Mouse (Mus musculus) lung, postnatal 0 days (tissue): Measurements from ENCODE around the gene Arf1. TPM values are rescaled to one million over a fixed set of nuclear protein-coding genes. Genes with fewer than 3 reads are reported as not detected.

Experiments used
- ATAC-seq: fragments of 200-750 bp; cut with Nextera tagmentation; 2 replicates; pipeline ENCODE4 v1.8.0; 2017; ENCODE audit warnings: moderate library complexity
- DNase-seq: peaks from one replicate; pipeline ENCODE4 v3.0.0-alpha.2; 2016; ENCODE audit warnings: low spot score
- H3K27ac ChIP-seq: fragments of 300-500 bp; sonication (generic); 2 replicates; pipeline ENCODE4 v1.5.1; 2014; ENCODE audit warnings: antibody characterized with exemption, mild to moderate bottlenecking, low read length, mixed read lengths
- H3K27me3 ChIP-seq: fragments of 300-500 bp; sonication (generic); replicated peaks from 2 replicates; pipeline ENCODE4 v1.6.1; 2014; ENCODE audit warnings: low read length, mixed read lengths; ENCODE audit not compliant: insufficient read depth
- H3K36me3 ChIP-seq: fragments of 300-500 bp; sonication (generic); 2 replicates; pipeline ENCODE4 v1.6.1; 2014; ENCODE audit warnings: low read length, mixed read lengths; ENCODE audit not compliant: insufficient read depth
- H3K4me1 ChIP-seq: fragments of 300-500 bp; sonication (generic); 2 replicates; pipeline ENCODE4 v1.6.1; 2014; ENCODE audit warnings: antibody characterized with exemption, low read depth, low read length, mixed read lengths; ENCODE audit not compliant: insufficient read depth
- H3K4me2 ChIP-seq: fragments of 300-500 bp; sonication (generic); replicated peaks from 2 replicates; pipeline ENCODE4 v1.6.1; 2014; ENCODE audit warnings: low read depth, mild to moderate bottlenecking, low read length, moderate library complexity, mixed read lengths
- H3K4me3 ChIP-seq: fragments of 300-500 bp; sonication (generic); 2 replicates; pipeline ENCODE4 v1.5.1; 2014; ENCODE audit warnings: low read depth, low read length
- H3K9ac ChIP-seq: fragments of 300-500 bp; sonication (generic); replicated peaks from 2 replicates; pipeline ENCODE4 v1.6.1; 2014; ENCODE audit warnings: low read depth, mild to moderate bottlenecking
- H3K9me3 ChIP-seq: fragments of 300-500 bp; sonication (generic); 2 replicates; pipeline ENCODE4 v1.6.1; 2016; ENCODE audit warnings: low read length, mixed read lengths
- CTCF ChIP-seq: IDR thresholded peaks from 2 replicates; pipeline ENCODE4 v1.5.1; 2016; ENCODE audit warnings: antibody characterized with exemption, mild to moderate bottlenecking
- EP300 ChIP-seq: IDR thresholded peaks from 2 replicates; pipeline ENCODE4 v1.6.1; 2016; ENCODE audit warnings: antibody characterized with exemption, mild to moderate bottlenecking, control low read depth
- WGBS: fragments of 180-500 bp; shearing (Covaris S2); extraction: QIAGEN DNeasy Blood & Tissue Kit; methylation state at CpG from one replicate; pipeline ENCODE4 v1.1.7; 2014; 5-methylcytosine and 5-hydroxymethylcytosine counted together
- polyA plus RNA-seq: library from polyadenylated mRNA; unstranded; fragments of >200 nt; fragmentation: Nextera tagmentation; extraction: Ambion mirVana; gene quantifications from 2 replicates; pipeline ENCODE4 v1.2.1, GENCODE M21; 2015

Gene Arf1
- polyA plus RNA-seq, 1 experiment from 2014 or later: 647 TPM

- H3K4me1 ChIP-seq: no peaks in the 10 kb centered on the region
- DNase-seq: no peak
- no peak overlapping the region for H3K27ac ChIP-seq
- no peaks in the 10 kb centered on the region for H3K27me3 ChIP-seq
- no peaks in the 10 kb centered on the region for H3K9me3 ChIP-seq
- H3K36me3 ChIP-seq: no peaks in the 10 kb centered on the region
- TF ChIP-seq EP300 (no peak), CTCF (no peak)
- ATAC-seq: no peak
- H3K4me2 ChIP-seq: no peak overlapping the region
- no peak overlapping the region for H3K9ac ChIP-seq
- WGBS: 46% methylated on average over 3 of the region's 3 CpGs
- no peak overlapping the region for H3K4me3 ChIP-seq
These were observed 58.3 kb downstream of the Arf1 start for GRCm38 (mm10) chr11:59169807-59170206.

DNA sequence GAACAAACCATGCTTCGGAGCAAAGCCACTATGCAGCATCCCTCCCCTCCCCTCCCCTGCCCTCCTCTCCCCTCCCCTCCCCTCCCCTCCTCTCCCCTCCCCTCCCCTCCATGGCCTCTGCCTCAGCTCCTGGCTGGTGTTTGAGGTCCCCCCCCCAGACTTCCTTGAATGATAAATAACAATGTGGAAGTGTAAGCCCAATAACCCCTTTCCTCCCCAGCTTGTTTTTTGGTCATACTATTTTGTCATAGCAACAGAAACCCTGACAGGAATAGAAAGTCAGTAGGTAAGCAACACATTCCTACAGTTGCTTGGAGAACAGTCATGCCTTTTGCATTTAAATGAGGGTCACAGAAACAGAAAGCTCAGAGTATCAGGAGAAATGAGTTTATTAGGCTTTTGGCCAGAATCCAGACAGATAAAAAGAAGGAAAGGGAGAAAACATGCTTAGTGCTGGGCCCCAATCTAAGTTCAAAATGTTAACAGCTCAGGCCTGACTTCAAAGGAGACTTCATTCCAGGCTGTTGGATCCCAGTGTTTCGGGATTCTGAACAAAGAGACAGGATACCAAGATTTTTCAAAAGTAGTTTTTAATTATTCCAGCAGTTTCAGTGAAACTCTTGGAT lies 62.3 kb downstream of the Arf1 start:
- H3K4me3 ChIP-seq: no peak overlapping the region
- no peak overlapping the region for H3K4me2 ChIP-seq
- H3K9me3 ChIP-seq: no peaks in the 10 kb centered on the region
- H3K27me3 ChIP-seq: no peaks in the 10 kb centered on the region
- peak; percentile 24 for DNase-seq
- H3K36me3 ChIP-seq: no peaks in the 10 kb centered on the region
- no peak overlapping the region for H3K9ac ChIP-seq
- no peak for TF ChIP-seq CTCF
- no peak for TF ChIP-seq EP300
- ATAC-seq: no peak
- peaks cover 15% of the 10 kb centered on the region for H3K4me1 ChIP-seq
- 45% methylated on average over 2 of the region's 2 CpGs for WGBS
- no peak overlapping the region for H3K27ac ChIP-seq

GRCm38 (mm10) chr11:59164384-59164783 lies 63.7 kb downstream of the Arf1 start:
- Histone ChIP-seq H3K36me3 (no peaks in the 10 kb centered on the region), H3K9me3 (no peaks in the 10 kb centered on the region), H3K9ac (no peak overlapping the region), H3K4me1 (peaks cover 15% of the 10 kb centered on the region), H3K27ac (peak overlapping the region; percentile 100), H3K4me2 (peak overlapping the region; percentile 60; the same call in 1 of the 2 replicates), H3K27me3 (no peaks in the 10 kb centered on the region), H3K4me3 (no peak overlapping the region)
- WGBS: 71% methylated on average over 9 of the region's 9 CpGs
- TF ChIP-seq CTCF: no peak
- TF ChIP-seq EP300: no peak
- DNase-seq (no peak), ATAC-seq (no peak)

- WGBS: 2% methylated on average over 55 of the region's 68 CpGs
- no peaks in the 10 kb centered on the region for H3K36me3 ChIP-seq
- peak within 1 kb of the TSS; percentile 60 for H3K4me3 ChIP-seq
- peak within 1 kb of the TSS; percentile 65 for H3K9ac ChIP-seq
- peaks cover 15% of the 10 kb centered on the region for H3K4me1 ChIP-seq
- H3K27me3 ChIP-seq: no peaks in the 10 kb centered on the region
- peak; percentile 98 for ATAC-seq
- peak within 1 kb of the TSS; percentile 100 for H3K27ac ChIP-seq
- H3K9me3 ChIP-seq: no peaks in the 10 kb centered on the region
- TF ChIP-seq EP300 (peak; percentile 83), CTCF (peak; percentile 47)
- peak within 1 kb of the TSS; percentile 60 for H3K4me2 ChIP-seq
- peak; percentile 100 for DNase-seq
These were observed 64.5 kb downstream of the Arf1 start, which contains the start of gene Iba57 for GRCm38 (mm10) chr11:59163255-59164236. Iba57 (minus strand) TSS chr11:59163739.

DNA sequence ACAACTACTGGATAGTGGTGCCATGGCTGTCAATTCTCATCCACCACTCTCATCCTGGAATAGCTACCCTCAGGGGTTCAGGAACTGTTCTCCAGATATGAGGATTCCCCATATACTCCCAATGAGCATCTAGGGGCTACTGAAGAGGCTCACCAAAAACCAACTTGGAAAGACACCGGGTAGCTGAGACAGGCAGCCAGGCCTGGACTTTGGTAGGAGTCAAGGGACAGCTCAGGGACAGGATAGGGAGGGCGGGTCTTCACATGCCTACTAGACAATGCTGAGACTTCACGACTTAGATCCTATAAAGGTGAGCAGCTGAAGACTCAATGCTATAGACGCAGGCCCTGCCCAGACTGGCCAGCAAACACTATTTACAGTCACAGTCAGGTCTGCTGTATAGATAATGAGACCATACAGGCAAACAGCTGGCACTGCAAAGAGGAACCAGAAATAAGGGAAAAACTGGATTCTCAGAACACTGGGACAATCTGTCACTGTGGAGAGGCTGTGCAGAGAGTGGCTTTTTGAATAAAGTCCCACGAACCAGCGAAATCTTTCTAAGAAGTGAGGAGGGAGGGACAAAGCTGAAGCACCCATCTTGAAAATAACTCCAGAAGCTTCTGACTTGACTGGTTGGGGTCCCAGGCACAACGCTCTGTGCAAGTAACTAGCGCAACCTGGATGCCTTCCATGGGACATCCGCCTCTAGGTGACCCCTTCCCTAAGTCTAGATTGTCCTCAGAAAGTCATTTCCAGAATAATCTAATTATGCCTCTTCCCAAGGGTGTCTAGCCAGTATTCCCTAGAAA lies 65.4 kb downstream of the Arf1 start:
- Histone ChIP-seq H3K27ac (peak overlapping the region; percentile 100), H3K4me2 (peak overlapping the region; percentile 60), H3K4me3 (peak overlapping the region; percentile 60), H3K4me1 (peaks cover 15% of the 10 kb centered on the region), H3K36me3 (peaks cover 8% of the 10 kb centered on the region; the same call in 1 of the 2 replicates), H3K9me3 (no peaks in the 10 kb centered on the region), H3K9ac (0 out of 2 replicates have a peak overlapping the region, but pooled peaks have one; percentile 16), H3K27me3 (no peaks in the 10 kb centered on the region)
- ATAC-seq (no peak), DNase-seq (no peak)
- TF ChIP-seq EP300: no peak
- TF ChIP-seq CTCF: no peak
- WGBS: 47% methylated on average over 9 of the region's 9 CpGs

Other genes starting within 250 kb of the Arf1 start
- gene Obscn, start 91.9 kb downstream of the Arf1 start, polyA plus RNA-seq: 0.92 and 1.5 TPM in 2 replicates
- gene Iba57, start 64.5 kb downstream of the Arf1 start, polyA plus RNA-seq: 3.1 and 3.9 TPM in 2 replicates
- gene Gjc2, start 45.1 kb downstream of the Arf1 start, polyA plus RNA-seq: 1.8 and 2.5 TPM in 2 replicates
- 151 and 168 TPM in 2 replicates for gene Guk1, start 36.1 kb downstream of the Arf1 start, polyA plus RNA-seq
- 60.0 and 74.0 TPM in 2 replicates for gene Mrpl55, start 25.8 kb downstream of the Arf1 start, polyA plus RNA-seq
- gene 2310033P09Rik, start 19.9 kb downstream of the Arf1 start, polyA plus RNA-seq: 32.9 and 34.8 TPM in 2 replicates
- gene Wnt3a, start 62.5 kb upstream of the Arf1 start, polyA plus RNA-seq: 12.6 and 18.9 TPM in 2 replicates
- 9.7 and 10.5 TPM in 2 replicates for gene Wnt9a, start 78.7 kb upstream of the Arf1 start, polyA plus RNA-seq
- not detected in 2 replicates for gene Prss38, start 147.4 kb upstream of the Arf1 start, polyA plus RNA-seq
- 5.5 and 5.7 TPM in 2 replicates for gene Jmjd4, start 221.8 kb upstream of the Arf1 start, polyA plus RNA-seq
- 54.0 and 56.7 TPM in 2 replicates for gene Snap47, start 222.9 kb upstream of the Arf1 start, polyA plus RNA-seq
- gene Zfp867, start 244.2 kb upstream of the Arf1 start, polyA plus RNA-seq: 7.3 and 7.4 TPM in 2 replicates